Mouse (Mus musculus): ENCODE results near the gene Dido1. TPM values are rescaled to one million over a fixed set of nuclear protein-coding genes. Genes with fewer than 3 reads are reported as not detected.

Gene Dido1
- total RNA-seq, 4 experiments from 2014 or later = 53.8 to 57.8 (median 55.2) TPM

GRCm38 (mm10) chr2:180689841-180690240 is 20.0 kb downstream of the Dido1 start:
- DNase-seq (ENCODE audit: low spot score in 2 of 2) = no peak

GRCm38 (mm10) chr2:180684031-180684430 is 25.8 kb downstream of the Dido1 start:
- no peak for DNase-seq (ENCODE audit: low spot score in 2 of 2)

- DNase-seq (ENCODE audit: low spot score in 2 of 2) = no peak
These were observed 26.3 kb downstream of the Dido1 start for GRCm38 (mm10) chr2:180683524-180683923.

- DNase-seq (ENCODE audit: low spot score in 2 of 2) = no peak
These were observed 28.6 kb downstream of the Dido1 start for GRCm38 (mm10) chr2:180681225-180681624.

DNA sequence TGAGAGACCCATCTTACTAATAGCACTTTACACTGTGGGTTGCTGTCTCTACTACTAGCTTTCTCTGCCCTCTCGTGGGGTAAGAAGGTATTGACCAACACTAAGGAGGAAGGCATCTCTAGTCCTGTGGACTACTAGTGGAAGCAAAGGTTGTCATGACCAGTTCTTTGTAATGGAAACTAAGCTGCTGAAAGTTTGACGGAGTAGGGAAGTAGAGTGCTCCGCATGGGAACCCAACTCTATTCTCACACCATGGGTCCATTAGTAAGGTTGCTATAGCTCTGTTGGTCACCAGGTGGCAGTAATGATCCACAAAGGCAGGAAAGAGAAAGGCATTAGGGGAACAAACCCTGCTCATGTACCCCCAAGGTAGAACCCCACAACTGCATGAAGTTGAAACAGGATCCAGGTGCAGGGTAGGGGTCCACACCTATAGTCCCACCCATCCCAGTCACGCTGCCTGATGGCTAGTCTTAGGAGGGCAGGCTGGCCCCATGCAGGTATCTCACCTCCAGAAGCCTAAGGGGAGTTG is 31.1 kb downstream of the Dido1 start:
- DNase-seq (ENCODE audit: low spot score in 2 of 2) = peak; percentile 31 to 54

DNA sequence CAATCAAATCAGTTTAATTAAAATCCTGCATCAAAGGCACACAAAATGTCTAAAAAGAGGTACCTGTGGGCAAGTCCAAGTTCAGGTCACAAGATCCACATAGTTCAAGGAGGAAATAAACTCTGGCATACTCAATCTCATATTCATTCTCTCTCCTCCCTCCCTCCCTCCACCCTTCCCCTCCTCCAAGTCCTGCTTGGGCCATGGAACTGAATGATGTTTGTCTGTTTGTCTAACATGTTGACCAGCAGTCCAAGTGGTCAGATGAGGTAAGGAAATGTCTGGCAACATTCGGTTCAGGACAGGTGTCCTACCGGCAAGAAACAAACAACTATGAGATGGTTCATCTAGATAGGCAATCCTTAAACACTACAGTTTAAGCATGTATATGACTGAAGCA is 33.1 kb downstream of the Dido1 start:
- no peak for DNase-seq (ENCODE audit: low spot score in 2 of 2)

GRCm38 (mm10) chr2:180662008-180662407 is 47.8 kb downstream of the Dido1 start:
- DNase-seq (ENCODE audit: low spot score in 2 of 2) = no peak

DNA sequence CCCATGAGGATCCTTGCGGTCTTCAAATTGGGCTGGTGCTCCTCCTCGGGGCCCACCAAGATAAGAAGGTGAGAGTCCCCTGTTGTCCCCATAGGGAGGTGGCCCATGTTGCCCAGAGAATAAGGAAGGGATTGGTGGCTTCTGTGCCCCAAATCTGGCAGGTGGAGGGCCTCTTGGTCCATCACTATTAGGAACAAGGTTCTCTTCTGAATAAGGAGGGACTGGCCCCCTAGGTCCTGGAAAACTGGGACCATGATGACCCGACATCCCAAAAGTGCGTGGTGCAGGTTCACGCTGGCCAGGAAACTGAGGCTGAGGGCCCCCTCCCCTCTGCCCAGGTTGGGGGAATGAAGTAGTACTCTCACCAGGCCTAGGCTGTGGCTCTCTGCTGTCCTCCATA is 49.3 kb downstream of the Dido1 start:
- DNase-seq (ENCODE audit: low spot score in 2 of 2) = no peak

DNA sequence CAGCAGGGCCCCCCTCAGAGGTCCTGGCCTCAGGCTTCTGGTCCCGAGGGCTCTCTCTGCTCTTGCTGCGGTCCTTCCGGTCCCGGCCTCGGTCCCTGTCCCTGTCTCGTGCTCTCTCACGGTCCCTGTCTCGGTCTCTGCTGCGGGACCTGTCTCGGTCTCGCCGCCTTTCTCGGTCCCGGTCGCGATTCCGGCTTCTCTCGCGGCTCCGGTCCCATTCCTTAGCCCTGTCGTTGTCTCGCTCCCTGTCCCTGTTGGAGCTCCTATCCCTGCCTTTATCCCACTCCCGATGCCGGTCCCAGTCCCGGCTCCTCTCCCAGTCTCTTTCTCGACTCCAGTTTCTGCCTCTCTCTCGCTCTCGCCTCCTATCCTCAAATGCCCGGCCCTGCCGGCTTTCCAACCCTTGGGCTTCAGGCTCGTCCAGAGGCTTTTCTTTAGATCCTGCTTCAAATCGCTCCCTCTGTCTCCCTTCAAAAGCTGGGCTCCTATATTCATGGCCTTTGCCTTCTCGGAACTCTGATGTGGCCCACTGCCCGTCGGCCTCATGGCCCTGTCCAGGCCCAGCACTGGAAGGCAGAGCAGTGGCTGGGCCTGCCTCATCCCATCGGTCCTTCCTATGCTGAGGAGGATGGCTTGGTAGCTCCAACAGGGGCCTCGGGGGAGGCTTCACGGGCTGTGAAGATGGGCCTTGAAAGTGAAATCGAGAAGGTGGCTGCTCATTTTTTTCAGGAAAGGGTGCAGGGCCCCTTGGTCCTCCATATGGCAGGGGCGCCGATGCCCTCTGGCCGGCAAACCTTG is 50.2 kb downstream of the Dido1 start:
- DNase-seq (ENCODE audit: low spot score in 2 of 2) = no peak

- no peak for DNase-seq (ENCODE audit: low spot score in 2 of 2)
These were observed 51.4 kb downstream of the Dido1 start for GRCm38 (mm10) chr2:180658381-180658780.

DNA sequence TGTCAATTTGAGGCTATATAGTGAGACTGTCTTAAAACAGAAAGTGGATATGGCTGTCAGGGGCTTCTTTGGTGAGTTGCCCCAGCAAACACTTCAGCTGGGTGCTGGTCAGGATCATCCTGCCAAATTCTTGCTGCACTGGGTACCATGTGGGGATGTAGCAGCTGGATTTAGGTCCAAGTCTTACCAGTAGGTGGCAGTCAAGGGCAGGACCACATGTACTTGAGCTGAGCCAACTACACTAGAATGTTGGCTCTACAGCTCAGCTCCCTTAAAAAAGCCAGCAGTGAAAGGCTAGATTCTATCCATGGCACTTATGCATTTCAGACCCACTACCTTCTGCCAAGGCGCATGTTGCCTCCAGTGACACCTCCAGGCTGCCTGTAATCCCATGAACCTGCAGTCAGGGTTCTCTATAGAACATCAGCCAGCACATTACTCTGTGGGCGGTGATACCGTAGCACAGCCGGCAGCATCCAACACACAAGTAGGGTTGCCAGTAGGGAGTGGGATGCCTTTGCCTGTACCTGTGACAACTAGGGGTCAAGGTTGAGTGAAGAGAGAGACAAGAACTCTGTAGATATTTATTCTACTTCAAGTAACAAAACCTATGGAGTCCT is 52.3 kb downstream of the Dido1 start:
- peak; percentile 37 to 47 for DNase-seq (ENCODE audit: low spot score in 2 of 2)

DNA sequence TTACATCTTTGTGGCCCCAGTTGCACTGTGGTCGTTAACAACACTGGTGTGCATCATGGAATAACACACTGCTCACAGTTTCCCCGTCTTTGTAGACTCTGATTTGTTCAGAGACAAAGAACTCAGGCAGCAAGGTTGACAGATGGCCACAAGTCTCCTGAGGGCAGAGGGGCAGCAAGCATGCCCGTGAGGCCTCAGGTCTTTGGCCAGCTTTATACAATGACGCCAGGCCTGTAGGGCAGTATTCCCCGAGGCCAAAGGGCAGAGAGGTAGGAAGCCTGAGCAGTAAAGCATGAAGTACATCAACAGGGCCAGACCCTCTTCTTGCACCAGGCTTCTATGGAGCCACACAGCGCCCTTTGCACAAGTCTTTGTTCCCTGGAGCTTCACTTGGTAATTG is 54.6 kb downstream of the Dido1 start:
- no peak for DNase-seq (ENCODE audit: low spot score in 2 of 2)

DNA sequence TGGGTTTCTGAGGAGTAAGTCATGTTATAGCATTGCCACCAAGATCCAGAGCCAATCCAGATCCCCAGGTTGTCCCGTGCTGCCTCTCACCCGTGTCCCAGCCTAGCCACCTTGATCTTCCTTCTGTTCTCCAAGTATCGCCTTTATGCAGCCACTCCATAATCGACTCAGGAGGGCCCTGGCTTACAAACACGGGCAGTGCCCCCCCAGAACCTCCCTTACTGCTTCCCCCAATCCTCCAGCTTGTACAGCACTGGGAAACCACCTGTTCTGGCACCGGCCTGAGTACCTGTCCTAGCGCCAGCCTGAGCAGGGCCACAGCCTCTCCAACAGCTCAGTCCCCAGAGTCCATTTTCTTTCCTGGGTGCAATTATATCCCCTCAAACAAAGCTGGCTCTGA is 55.1 kb downstream of the Dido1 start:
- DNase-seq (ENCODE audit: low spot score in 2 of 2) = no peak

DNA sequence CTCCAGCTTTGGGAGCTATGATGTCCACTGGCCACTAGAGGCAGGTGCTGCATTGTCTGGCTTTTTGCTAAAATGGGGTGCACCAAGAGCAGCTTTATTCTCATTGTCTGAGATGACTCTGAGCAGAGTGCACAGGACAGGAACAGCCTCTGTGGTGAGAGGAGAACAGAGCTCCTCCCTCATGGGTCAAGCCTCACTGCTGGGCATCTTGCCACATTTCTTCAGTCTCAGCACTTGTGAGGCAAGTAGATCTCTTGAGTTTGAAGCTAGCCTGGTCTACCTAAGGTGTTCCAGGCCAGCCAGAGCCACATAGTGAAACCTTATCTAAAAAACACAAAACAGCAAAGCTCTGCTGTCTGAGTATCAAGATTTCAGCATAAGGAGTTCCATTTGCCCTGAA is 63.0 kb downstream of the Dido1 start:
- DNase-seq (ENCODE audit: low spot score in 2 of 2) = no peak

DNA sequence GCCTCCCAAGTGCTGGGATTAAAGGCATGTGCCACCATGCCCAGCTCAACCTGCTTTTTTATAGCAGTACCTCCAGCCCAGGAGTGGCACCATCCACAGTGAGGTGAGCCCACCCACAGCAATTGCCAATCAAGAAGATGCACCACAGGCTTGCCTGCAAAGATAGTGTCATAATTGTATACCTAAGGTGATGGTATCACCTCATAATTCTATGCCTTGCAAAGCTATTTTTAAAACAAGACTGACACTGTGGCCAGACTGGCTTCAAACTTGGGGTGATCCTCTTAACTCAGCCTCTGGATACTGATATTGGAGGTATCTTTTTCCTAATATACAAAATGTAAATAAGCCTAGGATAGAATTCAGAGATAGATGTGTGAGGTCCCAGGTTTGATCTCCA is 66.2 kb downstream of the Dido1 start:
- DNase-seq (ENCODE audit: low spot score in 2 of 2) = no peak

DNA sequence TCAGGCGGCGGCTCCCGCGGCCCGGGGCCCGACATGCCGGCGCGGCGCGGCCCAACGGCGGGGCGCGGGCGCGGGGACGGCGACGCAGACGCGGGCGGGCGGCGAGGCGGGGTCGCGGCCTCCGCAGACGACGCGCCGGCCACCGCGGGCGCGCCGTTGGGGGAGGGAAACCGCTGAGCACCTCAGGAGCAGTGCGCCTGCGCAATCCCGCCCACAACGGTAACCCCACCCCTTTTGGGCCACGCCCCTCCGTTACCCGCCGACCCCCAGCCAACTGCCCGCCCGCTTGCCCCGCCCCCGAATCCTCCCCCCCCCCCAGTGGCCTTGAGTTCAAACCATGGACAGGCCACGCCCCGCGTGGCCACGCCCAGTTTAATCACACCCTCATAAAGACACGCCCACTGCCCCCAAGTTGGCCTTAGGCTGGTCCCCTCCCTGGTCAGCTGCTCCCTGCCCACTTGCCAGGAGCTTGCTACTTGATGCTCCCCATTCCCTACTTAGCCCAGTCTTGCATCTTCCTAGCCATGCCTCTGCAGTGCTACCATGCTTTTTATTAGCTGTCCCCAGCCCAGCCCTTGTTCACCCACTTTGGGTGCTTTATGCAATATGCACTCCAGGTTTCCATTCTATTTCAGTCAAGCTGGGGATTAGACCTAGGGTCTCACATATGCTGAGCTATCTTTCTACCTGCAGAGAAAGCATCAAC is 67.1 kb downstream of the Dido1 start, which contains the start of gene Tcfl5:
Gene Tcfl5, minus strand, starts transcription at position 154 of the 706 bp plus-strand sequence.
- no peak for DNase-seq (ENCODE audit: low spot score in 2 of 2)

GRCm38 (mm10) chr2:180641576-180642554 is 67.9 kb downstream of the Dido1 start:
- no peak for DNase-seq (ENCODE audit: low spot score in 2 of 2)

- no peak for DNase-seq (ENCODE audit: low spot score in 2 of 2)
These were observed 97.9 kb downstream of the Dido1 start for GRCm38 (mm10) chr2:180611882-180612281.

GRCm38 (mm10) chr2:180610283-180610682 is 99.5 kb downstream of the Dido1 start:
- no peak for DNase-seq (ENCODE audit: low spot score in 2 of 2)
